ENCODE assay signal across 29 mouse cellular contexts in the genomic region with DNA sequence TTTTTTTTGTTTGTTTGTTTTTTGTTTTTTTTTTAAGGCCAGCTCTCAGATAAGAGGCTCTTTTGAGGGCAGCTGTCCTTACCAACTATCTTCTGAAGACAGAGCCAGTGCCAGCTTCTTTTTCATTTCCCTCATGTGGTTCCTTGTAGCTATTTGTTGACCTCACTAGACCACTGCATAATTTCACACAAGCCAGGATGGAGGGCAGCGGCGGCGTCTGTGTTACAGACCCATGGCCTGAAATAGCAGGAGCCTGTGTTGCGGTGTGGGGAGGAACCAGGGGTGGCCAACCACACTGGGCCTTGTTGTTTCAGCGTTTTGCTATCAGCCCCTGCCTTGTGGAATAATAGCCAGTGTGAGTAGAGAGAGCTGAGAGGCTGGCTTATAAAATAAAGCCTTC.
A peak's percentile ranks its signal among the peaks of the same experiment; 100 is the strongest.
DNase-seq lines count a peak whose midpoint lies in the region; ATAC-seq lines count a peak whose summit lies in the region.
"Had no signal": no experiment of that assay in that cellular context is flagged by ENCODE, and none has a peak within 500 bp of the region (broad histone marks: within the 10 kb centered on the region; RNA-seq: fewer than 3 reads in every experiment).

No protein-coding gene starts in this region.

- 83% methylated on average over 5 of the region's 5 CpGs for WGBS in midbrain, embryonic 11.5 days
- WGBS in midbrain, embryonic 14.5 days: 74% methylated on average over 5 of the region's 5 CpGs
- 69% methylated on average over 5 of the region's 5 CpGs for WGBS in embryonic facial prominence, embryonic 15.5 days
- 66% methylated on average over 5 of the region's 5 CpGs for WGBS in limb, embryonic 15.5 days
- WGBS in hindbrain, embryonic 13.5 days: 71% methylated on average over 5 of the region's 5 CpGs

- H3K4me3 ChIP-seq in midbrain, embryonic 11.5 days (ENCODE audit: low read depth, low read length): no peak overlapping the region
- H3K4me3 ChIP-seq in midbrain, embryonic 14.5 days (replicated peaks; ENCODE audit: low read depth, low read length): no peak overlapping the region
- H3K4me3 ChIP-seq in embryonic facial prominence, embryonic 15.5 days (replicated peaks): no peak overlapping the region
- H3K4me3 ChIP-seq in limb, embryonic 15.5 days: no peak overlapping the region
- no peak overlapping the region for H3K4me3 ChIP-seq in hindbrain, embryonic 13.5 days
- H3K4me3 ChIP-seq: embryonic facial prominence, embryonic 12.5 days; gastrocnemius, adult 2 months; heart, adult 2 months; heart, embryonic 10.5 days; heart, embryonic 15.5 days; hindbrain, embryonic 15.5 days; intestine, embryonic 15.5 days had no signal

- ATAC-seq in midbrain, embryonic 11.5 days (ENCODE audit: low FRiP score): no peak
- no peak for ATAC-seq in midbrain, embryonic 14.5 days (ENCODE audit: low FRiP score, low TSS enrichment)
- peak; percentile 80; the same call in 1 of the 2 replicates for ATAC-seq in embryonic facial prominence, embryonic 15.5 days (ENCODE audit: insufficient number of reproducible peaks, low FRiP score, low TSS enrichment, low read depth)
- no peak for ATAC-seq in limb, embryonic 15.5 days (ENCODE audit: insufficient number of reproducible peaks, low FRiP score, low TSS enrichment, low read depth)
- ATAC-seq in hindbrain, embryonic 13.5 days (ENCODE audit: low FRiP score): no peak
- ATAC-seq: forebrain, embryonic 14.5 days; intestine, embryonic 15.5 days; Patski had no signal

- H3K4me1 ChIP-seq in midbrain, embryonic 11.5 days (ENCODE audit: control insufficient read depth, insufficient read depth, low read length): no peaks in the 10 kb centered on the region
- no peaks in the 10 kb centered on the region for H3K4me1 ChIP-seq in midbrain, embryonic 14.5 days (ENCODE audit: control insufficient read depth, insufficient read depth, low read length)
- no peaks in the 10 kb centered on the region for H3K4me1 ChIP-seq in embryonic facial prominence, embryonic 15.5 days
- peaks cover 11% of the 10 kb centered on the region for H3K4me1 ChIP-seq in limb, embryonic 15.5 days
- H3K4me1 ChIP-seq in hindbrain, embryonic 13.5 days (replicated peaks): no peaks in the 10 kb centered on the region
- H3K4me1 ChIP-seq: hindbrain, embryonic 15.5 days; intestine, embryonic 15.5 days had no signal

- no peaks in the 10 kb centered on the region for H3K36me3 ChIP-seq in midbrain, embryonic 11.5 days (ENCODE audit: control insufficient read depth, insufficient read depth, low read length)
- H3K36me3 ChIP-seq in midbrain, embryonic 14.5 days (ENCODE audit: control insufficient read depth, insufficient read depth, low read length): no peaks in the 10 kb centered on the region
- H3K36me3 ChIP-seq in embryonic facial prominence, embryonic 15.5 days: no peaks in the 10 kb centered on the region
- no peaks in the 10 kb centered on the region for H3K36me3 ChIP-seq in limb, embryonic 15.5 days
- no peaks in the 10 kb centered on the region for H3K36me3 ChIP-seq in hindbrain, embryonic 13.5 days
- H3K36me3 ChIP-seq: embryonic facial prominence, embryonic 12.5 days; G1E; heart, embryonic 10.5 days; heart, embryonic 15.5 days; hindbrain, embryonic 15.5 days; intestine, embryonic 15.5 days had no signal

- no peaks in the 10 kb centered on the region for H3K27me3 ChIP-seq in midbrain, embryonic 11.5 days (ENCODE audit: control insufficient read depth, insufficient read depth, low read length)
- H3K27me3 ChIP-seq in midbrain, embryonic 14.5 days (ENCODE audit: control insufficient read depth, insufficient read depth, low read length): no peaks in the 10 kb centered on the region
- 0 out of 2 replicates have a peak, but pooled peaks cover 5% of the 10 kb centered on the region for H3K27me3 ChIP-seq in embryonic facial prominence, embryonic 15.5 days
- H3K27me3 ChIP-seq in limb, embryonic 15.5 days: no peaks in the 10 kb centered on the region
- no peaks in the 10 kb centered on the region for H3K27me3 ChIP-seq in hindbrain, embryonic 13.5 days
- H3K27me3 ChIP-seq: CH12.LX; embryonic facial prominence, embryonic 12.5 days; heart, embryonic 15.5 days; hindbrain, embryonic 15.5 days; intestine, embryonic 15.5 days had no signal

- DNase-seq in heart, adult 11 months: peak; percentile 84
- DNase-seq in heart, postnatal 4 days: no peak
- peak; percentile 47 for DNase-seq in midbrain, embryonic 11.5 days (ENCODE audit: low spot score, missing footprints)
- DNase-seq in midbrain, embryonic 14.5 days: no peak
- no peak for DNase-seq in layer of hippocampus, postnatal 10 days (ENCODE audit: low spot score in 2 of 2)
- DNase-seq: adrenal gland, postnatal 10 days; adrenal gland, postnatal 36 days; B cell, adult 2 months; cerebellum, adult 18-20 months; cerebellum, adult 9-10 months; cerebellum, postnatal 14 days; forebrain, postnatal 0 days; gastrocnemius, adult 2 months; gastrocnemius, postnatal 25 days; heart, adult 2 months; heart, postnatal 10 days; heart, postnatal 36 days had no signal

- H3K27ac ChIP-seq in midbrain, embryonic 11.5 days (ENCODE audit: low read depth, low read length): no peak overlapping the region
- H3K27ac ChIP-seq in midbrain, embryonic 14.5 days (replicated peaks; ENCODE audit: low read depth, low read length): no peak overlapping the region
- H3K27ac ChIP-seq in embryonic facial prominence, embryonic 15.5 days (replicated peaks): peak overlapping the region; percentile 39; the same call in 1 of the 2 replicates
- H3K27ac ChIP-seq in limb, embryonic 15.5 days: peak overlapping the region; percentile 33
- H3K27ac ChIP-seq in hindbrain, embryonic 13.5 days: no peak overlapping the region
- H3K27ac ChIP-seq: embryonic facial prominence, embryonic 12.5 days; gastrocnemius, adult 2 months; heart, adult 2 months; heart, embryonic 10.5 days; heart, embryonic 15.5 days; hindbrain, embryonic 15.5 days; intestine, embryonic 15.5 days had no signal

- H3K9ac ChIP-seq in midbrain, embryonic 11.5 days (ENCODE audit: low read length): no peak overlapping the region
- no peak overlapping the region for H3K9ac ChIP-seq in midbrain, embryonic 14.5 days (replicated peaks; ENCODE audit: low read length)
- H3K9ac ChIP-seq in embryonic facial prominence, embryonic 15.5 days: no peak overlapping the region
- H3K9ac ChIP-seq in limb, embryonic 15.5 days: no peak overlapping the region
- no peak overlapping the region for H3K9ac ChIP-seq in hindbrain, embryonic 13.5 days
- H3K9ac ChIP-seq: embryonic facial prominence, embryonic 12.5 days; forebrain, postnatal 0 days; heart, embryonic 15.5 days; hindbrain, embryonic 15.5 days; intestine, embryonic 15.5 days had no signal

- H3K4me2 ChIP-seq in midbrain, embryonic 11.5 days: no peak overlapping the region
- no peak overlapping the region for H3K4me2 ChIP-seq in midbrain, embryonic 14.5 days (ENCODE audit: low read length)
- H3K4me2 ChIP-seq in embryonic facial prominence, embryonic 15.5 days (replicated peaks): no peak overlapping the region
- no peak overlapping the region for H3K4me2 ChIP-seq in limb, embryonic 15.5 days
- no peak overlapping the region for H3K4me2 ChIP-seq in hindbrain, embryonic 13.5 days
- H3K4me2 ChIP-seq: embryonic facial prominence, embryonic 12.5 days; hindbrain, embryonic 15.5 days; intestine, embryonic 15.5 days had no signal

- no peaks in the 10 kb centered on the region for H3K9me3 ChIP-seq in midbrain, embryonic 11.5 days (ENCODE audit: control insufficient read depth, low read length)
- no peaks in the 10 kb centered on the region for H3K9me3 ChIP-seq in midbrain, embryonic 14.5 days (ENCODE audit: control insufficient read depth, low read length)
- no peaks in the 10 kb centered on the region for H3K9me3 ChIP-seq in embryonic facial prominence, embryonic 15.5 days (replicated peaks)
- H3K9me3 ChIP-seq in limb, embryonic 15.5 days: no peaks in the 10 kb centered on the region
- no peaks in the 10 kb centered on the region for H3K9me3 ChIP-seq in hindbrain, embryonic 13.5 days
- H3K9me3 ChIP-seq: embryonic facial prominence, embryonic 12.5 days; G1E; heart, embryonic 10.5 days; heart, embryonic 15.5 days; hindbrain, embryonic 15.5 days; intestine, embryonic 15.5 days had no signal

Comparison
In these comparisons a context has a peak if more than half of its experiments do, and no peak if none do; other contexts are left out.
1. DNase-seq: peak in heart, adult 11 months (single experiment) and midbrain, embryonic 11.5 days (single experiment); none in heart, postnatal 4 days (single experiment), midbrain, embryonic 14.5 days (single experiment) and layer of hippocampus, postnatal 10 days (0 of 2).
2. H3K27ac ChIP-seq: peak in embryonic facial prominence, embryonic 15.5 days (single experiment) and limb, embryonic 15.5 days (single experiment); none in midbrain, embryonic 11.5 days (single experiment), midbrain, embryonic 14.5 days (single experiment) and hindbrain, embryonic 13.5 days (single experiment).